Mouse (Mus musculus) heart, adult 11 months (tissue): ENCODE results near the gene Dnajc16.
"Not testable (repeated sequence)": the region's sequence is repeated elsewhere in the genome, so short reads cannot be mapped to it uniquely, and the experiment has no call there.

Experiments used
- DNase-seq: peaks from one replicate; pipeline ENCODE4 v3.0.0; 2022

Dnajc16 gene

GRCm38 (mm10) chr4:141794152-141794535, 3.4 kb upstream of the Dnajc16 start:
- DNase-seq = no peak

- peak; percentile 100 for DNase-seq
Measured at GRCm38 (mm10) chr4:141793282-141794151, 2.8 kb upstream of the Dnajc16 start, which contains the start of gene Casp9. Gene Casp9, plus strand, starts transcription at chr4:141793612.

- no peak for DNase-seq
Measured at GRCm38 (mm10) chr4:141792554-141793281, 2.0 kb upstream of the Dnajc16 start.

GRCm38 (mm10) chr4:141791951-141792350, 1.2 kb upstream of the Dnajc16 start:
- DNase-seq = no peak

GRCm38 (mm10) chr4:141791486-141791885, 755 bp upstream of the Dnajc16 start:
- peak; percentile 92 for DNase-seq

- DNase-seq = no peak
Measured at GRCm38 (mm10) chr4:141789564-141790218, 1.0 kb downstream of the Dnajc16 start.

GRCm38 (mm10) chr4:141787462-141787861, 3.3 kb downstream of the Dnajc16 start:
- peak; percentile 76 for DNase-seq

GRCm38 (mm10) chr4:141787046-141787445, 3.7 kb downstream of the Dnajc16 start:
- DNase-seq = peak; percentile 70

- peak; percentile 58 for DNase-seq
Measured at GRCm38 (mm10) chr4:141786141-141786540, 4.6 kb downstream of the Dnajc16 start.

- no peak for DNase-seq
Measured at GRCm38 (mm10) chr4:141784835-141785234, 5.9 kb downstream of the Dnajc16 start.

- peak; percentile 87 for DNase-seq
Measured at GRCm38 (mm10) chr4:141781201-141781985, 9.3 kb downstream of the Dnajc16 start.

GRCm38 (mm10) chr4:141779828-141780227, 10.9 kb downstream of the Dnajc16 start:
- no peak for DNase-seq

GRCm38 (mm10) chr4:141773019-141773418, 17.7 kb downstream of the Dnajc16 start:
- DNase-seq = not testable (repeated sequence)

GRCm38 (mm10) chr4:141771823-141772222, 18.9 kb downstream of the Dnajc16 start:
- DNase-seq = no peak

GRCm38 (mm10) chr4:141769501-141770160, 21.1 kb downstream of the Dnajc16 start:
- peak; percentile 91 for DNase-seq

- DNase-seq = peak; percentile 99
Measured at GRCm38 (mm10) chr4:141767353-141768036, 23.2 kb downstream of the Dnajc16 start.

- no peak for DNase-seq
Measured at GRCm38 (mm10) chr4:141766668-141767352, 23.9 kb downstream of the Dnajc16 start.

GRCm38 (mm10) chr4:141766316-141766667, 24.4 kb downstream of the Dnajc16 start:
- peak; percentile 96 for DNase-seq

GRCm38 (mm10) chr4:141765008-141765407, 25.7 kb downstream of the Dnajc16 start:
- DNase-seq = no peak

GRCm38 (mm10) chr4:141763476-141763875, 27.3 kb downstream of the Dnajc16 start:
- DNase-seq = peak; percentile 89
